ENCODE assay signal across 20 mouse cellular contexts in genomic region chr2:102426434-102426833, GRCm38 (mm10). TPM values are rescaled to one million over a fixed set of nuclear protein-coding genes. Genes with fewer than 3 reads are reported as not detected.
"Had no signal": no experiment of that assay in that cellular context is flagged by ENCODE, and none has a peak within 500 bp of the region (broad histone marks: within the 10 kb centered on the region; RNA-seq: fewer than 3 reads in every experiment).

No protein-coding gene starts in this region.

- H3K27ac ChIP-seq: liver, embryonic 13.5 days; liver, embryonic 15.5 days; lung, embryonic 15.5 days; macrophage; neural tube, embryonic 12.5 days; stomach, embryonic 15.5 days; stomach, postnatal 0 days had no signal

- H3K4me1 ChIP-seq: liver, embryonic 13.5 days; liver, embryonic 15.5 days; lung, embryonic 15.5 days; megakaryocyte, embryonic 14.5 days; neural tube, embryonic 12.5 days; stomach, embryonic 15.5 days had no signal

- DNase-seq: liver, embryonic 13.5 days; liver, postnatal 0 days; lung, adult 2 months; lung, postnatal 14 days; lung, postnatal 36 days; right cerebral cortex, postnatal 14 days; thymus, adult 2 months; thymus, postnatal 25 days; thymus, postnatal 4 days had no signal

- H3K4me2 ChIP-seq: liver, embryonic 13.5 days; liver, embryonic 15.5 days; lung, embryonic 15.5 days; neural tube, embryonic 12.5 days; stomach, embryonic 15.5 days had no signal

- ATAC-seq: liver, postnatal 0 days; lung, postnatal 0 days; midbrain, embryonic 16.5 days had no signal

- H3K36me3 ChIP-seq: liver, embryonic 13.5 days; liver, embryonic 15.5 days; lung, embryonic 15.5 days; neural tube, embryonic 12.5 days; stomach, embryonic 15.5 days had no signal

- H3K9ac ChIP-seq: liver, embryonic 13.5 days; liver, embryonic 15.5 days; liver, postnatal 0 days; lung, embryonic 15.5 days; neural tube, embryonic 12.5 days; stomach, embryonic 15.5 days had no signal

- H3K4me3 ChIP-seq: liver, embryonic 13.5 days; liver, embryonic 15.5 days; lung, embryonic 15.5 days; megakaryocyte, embryonic 14.5 days; neural tube, embryonic 12.5 days; stomach, embryonic 15.5 days had no signal

- H3K9me3 ChIP-seq: liver, embryonic 13.5 days; liver, embryonic 15.5 days; lung, embryonic 15.5 days; megakaryocyte, embryonic 14.5 days; neural tube, embryonic 12.5 days; stomach, embryonic 15.5 days had no signal

- H3K27me3 ChIP-seq: lung, embryonic 15.5 days; neural tube, embryonic 12.5 days; stomach, embryonic 15.5 days had no signal

RNA-seq across cellular contexts. Expression of gene Fjx1, which starts 25.9 kb away (rescaled TPM):
- total RNA-seq: monocyte, adult 5-6 weeks; neutrophil, adult 5-6 weeks had no signal
- polyA plus RNA-seq: macrophage had no signal
